In genomic region chr10:45103184-45103583, GRCm38 (mm10) we compare ENCODE assay signal across 9 mouse cellular contexts. TPM values are rescaled to one million over a fixed set of nuclear protein-coding genes. Genes with fewer than 3 reads are reported as not detected.
DNase-seq lines count a peak whose midpoint lies in the region; ATAC-seq and TF ChIP-seq lines count a peak whose summit lies in the region.
"Had no signal": no experiment of that assay in that cellular context is flagged by ENCODE, and none has a peak within 500 bp of the region (broad histone marks: within the 10 kb centered on the region; RNA-seq: fewer than 3 reads in every experiment).

No protein-coding gene starts in this region.

- no peak overlapping the region for H3K4me3 ChIP-seq in kidney, adult 2 months (ENCODE audit: insufficient read depth, low read depth, low read length)
- no peak overlapping the region for H3K4me3 ChIP-seq in kidney, embryonic 15.5 days (replicated peaks)
- H3K4me3 ChIP-seq: embryonic facial prominence, embryonic 13.5 days had no signal

- H3K27me3 ChIP-seq in kidney, adult 2 months (replicated peaks; ENCODE audit: control insufficient read depth, insufficient read depth, low read length): no peaks in the 10 kb centered on the region
- no peaks in the 10 kb centered on the region for H3K27me3 ChIP-seq in kidney, embryonic 15.5 days
- no peaks in the 10 kb centered on the region for H3K27me3 ChIP-seq in splenic B cell, adult 2 months (ENCODE audit: control insufficient read depth, insufficient read depth, low read length, poor library complexity, severe bottlenecking)
- H3K27me3 ChIP-seq: embryonic facial prominence, embryonic 13.5 days had no signal

- TF ChIP-seq POLR2A in kidney, adult 2 months (IDR thresholded peaks at IDR 0.05; ENCODE audit: low read depth, low read length): no peak

- 58% methylated on average over 11 of the region's 11 CpGs for WGBS in kidney, adult 2 months
- 44% methylated on average over 11 of the region's 11 CpGs for WGBS in kidney, embryonic 15.5 days

- no peaks in the 10 kb centered on the region for H3K9me3 ChIP-seq in kidney, embryonic 15.5 days (replicated peaks)
- H3K9me3 ChIP-seq: embryonic facial prominence, embryonic 13.5 days had no signal

- no peak overlapping the region for H3K4me2 ChIP-seq in kidney, embryonic 15.5 days
- H3K4me2 ChIP-seq: embryonic facial prominence, embryonic 13.5 days had no signal

- H3K36me3 ChIP-seq in kidney, adult 2 months (ENCODE audit: control insufficient read depth, insufficient read depth, low read length): no peaks in the 10 kb centered on the region
- H3K36me3 ChIP-seq in kidney, embryonic 15.5 days: peaks cover 50% of the 10 kb centered on the region
- peaks cover 5% of the 10 kb centered on the region; the same call in 1 of the 2 replicates for H3K36me3 ChIP-seq in splenic B cell, adult 2 months (ENCODE audit: control insufficient read depth, insufficient read depth, low read length, poor library complexity, severe bottlenecking)

- no peak overlapping the region for H3K27ac ChIP-seq in kidney, adult 2 months (ENCODE audit: insufficient read depth, low read depth, low read length)
- H3K27ac ChIP-seq in kidney, embryonic 15.5 days: no peak overlapping the region
- H3K27ac ChIP-seq: embryonic facial prominence, embryonic 13.5 days had no signal

- no peak overlapping the region for H3K9ac ChIP-seq in kidney, embryonic 15.5 days
- H3K9ac ChIP-seq: embryonic facial prominence, embryonic 13.5 days had no signal

- DNase-seq in kidney, adult 2 months: peak; percentile 25
- DNase-seq in kidney, adult 9 months: no peak
- peak; percentile 73 for DNase-seq in embryo, embryonic 10 days (ENCODE audit: low spot score)
- peak; percentile 46 for DNase-seq in splenic B cell, adult 2 months (ENCODE audit: low read depth, low spot score)
- no peak for DNase-seq in left cerebral cortex, adult 18-20 months (ENCODE audit: low spot score in 2 of 2)
- no peak for DNase-seq in gastrocnemius, adult 8-10 months (ENCODE audit: low spot score in 2 of 2)
- no peak for DNase-seq in layer of hippocampus, postnatal 14 days (ENCODE audit: low spot score in 2 of 2)

- no peak for TF ChIP-seq CTCF in kidney, adult 2 months (conservative IDR thresholded peaks at IDR 0.05; ENCODE audit: insufficient read depth, insufficient read length, low read depth, low read length)

- peaks cover 3% of the 10 kb centered on the region; the same call in 1 of the 2 replicates for H3K4me1 ChIP-seq in kidney, adult 2 months (ENCODE audit: control insufficient read depth, insufficient read depth, low read length)
- peaks cover 12% of the 10 kb centered on the region for H3K4me1 ChIP-seq in kidney, embryonic 15.5 days

- peak; percentile 68; the same call in 1 of the 2 replicates for ATAC-seq in kidney, embryonic 15.5 days (replicated peaks; ENCODE audit: low FRiP score)

RNA-seq across cellular contexts. Expression of gene Prep, which starts 36.2 kb away (rescaled TPM):
- 6.6 and 7.0 TPM in 2 replicates for polyA plus RNA-seq in kidney, adult 2 months (2012; rRNA removed)
- 24.8 and 25.5 TPM in 2 replicates for polyA plus RNA-seq in kidney, embryonic 15.5 days (2015; fragmentation: Nextera tagmentation; extraction: Ambion mirVana)
- 1 to 10 TPM; 7.7 to 8.6 TPM for total RNA-seq in left cerebral cortex, adult 18-20 months (2021)
- total RNA-seq in gastrocnemius, adult 8-10 months (2022): 1 to 10 TPM; 6.1 to 6.6 (median 6.2) TPM
- 10 to 100 TPM; 13.5 to 14.6 TPM for total RNA-seq in layer of hippocampus, postnatal 14 days (2021)

Comparison
In these comparisons a context has a peak if more than half of its experiments do, and no peak if none do; other contexts are left out.
1. DNase-seq: peak in kidney, adult 2 months (single experiment), embryo, embryonic 10 days (single experiment) and splenic B cell, adult 2 months (single experiment); none in kidney, adult 9 months (single experiment), left cerebral cortex, adult 18-20 months (0 of 2), gastrocnemius, adult 8-10 months (0 of 2) and layer of hippocampus, postnatal 14 days (0 of 2).